Mouse (Mus musculus): Measurements from ENCODE around the gene Gm5065. TPM values are rescaled to one million over a fixed set of nuclear protein-coding genes. Genes with fewer than 3 reads are reported as not detected.

Gm5065 gene
- not detected in 2 replicates for polyA plus RNA-seq (2012; ENCODE audit: low replicate concordance)

DNA sequence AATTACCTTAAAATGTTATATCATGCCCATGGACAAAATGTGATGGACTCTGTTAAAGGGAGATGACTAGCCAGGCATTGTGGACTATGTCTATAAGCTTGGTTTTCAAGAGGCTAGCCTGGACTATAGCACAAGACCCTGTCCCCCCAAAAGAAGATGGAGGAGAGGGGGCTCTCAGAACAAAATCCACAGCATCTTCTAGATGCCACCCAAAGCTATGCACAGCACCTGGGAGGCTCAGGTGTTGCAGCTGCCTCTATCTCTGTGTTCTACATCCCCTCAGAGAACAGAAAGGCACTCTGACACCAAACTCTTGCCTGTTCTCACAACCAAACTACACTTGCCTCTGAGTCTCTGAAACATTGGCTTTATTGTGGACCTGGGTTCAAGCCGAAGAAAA, at the start of gene Gm5065:
Gene Gm5065, plus strand, starts transcription at position 301 of the 400 bp plus-strand sequence.

DNA sequence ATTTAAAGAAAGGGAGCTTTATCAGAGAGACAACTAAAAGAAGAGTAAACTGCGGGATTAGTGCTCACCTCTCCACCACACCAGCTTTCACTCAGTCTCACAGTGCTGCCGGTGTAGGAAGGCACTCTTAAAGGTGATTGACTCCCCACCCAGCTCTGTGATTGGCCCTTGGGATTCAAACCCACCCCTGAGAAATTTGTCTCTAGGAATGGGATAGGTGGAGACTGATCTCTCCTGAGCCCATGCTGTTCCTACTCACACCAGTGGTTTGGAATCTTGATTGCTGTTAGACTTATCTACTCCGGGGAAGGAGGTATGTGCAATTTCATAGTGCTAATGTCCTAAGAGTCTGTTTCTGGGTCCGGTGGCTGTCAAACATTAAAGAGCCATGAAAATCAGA, 598 bp downstream of the Gm5065 start, which contains the start of gene Nlrp2:
Gene Nlrp2, minus strand, starts transcription at position 101 of the 400 bp plus-strand sequence.

Other genes starting within 250 kb of the Gm5065 start
- gene Rfpl4, start 233.6 kb upstream of the Gm5065 start, polyA plus RNA-seq (2012; ENCODE audit: low replicate concordance), result not detected in 2 replicates
- gene Rasl2-9, start 224.6 kb upstream of the Gm5065 start, polyA plus RNA-seq (2012; ENCODE audit: low replicate concordance), result not detected in 2 replicates
- gene Vmn1r55, start 200.9 kb upstream of the Gm5065 start, polyA plus RNA-seq (2012; ENCODE audit: low replicate concordance), result 0.02 TPM in 2 replicates
- gene Vmn1r56, start 153.8 kb upstream of the Gm5065 start, polyA plus RNA-seq (2012; ENCODE audit: low replicate concordance), result 0.22 TPM in 1 of 2 replicates, not detected in the other
- not detected in 2 replicates for gene Vmn1r57, start 132.0 kb upstream of the Gm5065 start, polyA plus RNA-seq (2012; ENCODE audit: low replicate concordance)
- gene Nlrp2, start 498 bp downstream of the Gm5065 start, polyA plus RNA-seq (2012; ENCODE audit: low replicate concordance), result not detected in 2 replicates
- gene Vmn1r58, start 62.9 kb downstream of the Gm5065 start, polyA plus RNA-seq (2012; ENCODE audit: low replicate concordance), result not detected in 2 replicates
- not detected in 2 replicates for gene Vmn1r59, start 106.2 kb downstream of the Gm5065 start, polyA plus RNA-seq (2012; ENCODE audit: low replicate concordance)
- not detected in 2 replicates for gene Vmn2r28, start 143.4 kb downstream of the Gm5065 start, polyA plus RNA-seq (2012; ENCODE audit: low replicate concordance)
- gene Vmn1r60, start 196.8 kb downstream of the Gm5065 start, polyA plus RNA-seq (2012; ENCODE audit: low replicate concordance), result not detected in 2 replicates